Mouse (Mus musculus): Measurements from ENCODE around the gene Ccl25.

GRCm38 (mm10) chr8:4324525-4324924 lies 485 bp upstream of the Ccl25 start:
- no peak for TF ChIP-seq ZKSCAN1 (IDR thresholded peaks at IDR 0.05; ENCODE audit: borderline replicate concordance, low read depth, low read length)
- no peak for TF ChIP-seq POLR2A (IDR thresholded peaks at IDR 0.05; ENCODE audit: low read depth, low read length)
- no peak for TF ChIP-seq CHD2 (IDR thresholded peaks at IDR 0.05; ENCODE audit: low read length)
- TF ChIP-seq CTCF (conservative IDR thresholded peaks at IDR 0.05 in 1 of 2, IDR thresholded peaks at IDR 0.05 in 1 of 2; ENCODE audit: low read depth in 2 of 2, low read length in 2 of 2), result no peak
- no peak for TF ChIP-seq RCOR1 (conservative IDR thresholded peaks at IDR 0.05; ENCODE audit: low read depth, low read length)
- TF ChIP-seq NRF1 (IDR thresholded peaks at IDR 0.05; ENCODE audit: low read depth, low read length), result no peak
- TF ChIP-seq EP300 (IDR thresholded peaks at IDR 0.05; ENCODE audit: low read length), result no peak
- TF ChIP-seq IRF4 (IDR thresholded peaks at IDR 0.05; ENCODE audit: low read depth, low read length), result no peak
- TF ChIP-seq UBTF (IDR thresholded peaks at IDR 0.05; ENCODE audit: low read depth, low read length), result peak; percentile 93
- TF ChIP-seq ELF1 (IDR thresholded peaks at IDR 0.05; ENCODE audit: low read depth, low read length), result no peak
- no peak for TF ChIP-seq JUND (conservative IDR thresholded peaks at IDR 0.05; ENCODE audit: low read depth, low read length)
- no peak for TF ChIP-seq RAD21 (IDR thresholded peaks at IDR 0.05; ENCODE audit: low read depth, low read length)
- TF ChIP-seq KAT2A (IDR thresholded peaks at IDR 0.05; ENCODE audit: insufficient replicate concordance, low read length), result 0 out of 2 replicates have a peak, but pooled peaks have one; percentile 37
- TF ChIP-seq GABPA (IDR thresholded peaks at IDR 0.05; ENCODE audit: insufficient replicate concordance, low read depth, low read length), result no peak
